Mouse (Mus musculus) lung, postnatal 0 days (tissue): ENCODE results near the gene B3gntl1. TPM values are rescaled to one million over a fixed set of nuclear protein-coding genes. Genes with fewer than 3 reads are reported as not detected.

Source experiments
- ATAC-seq: fragments of 200-750 bp; cut with Nextera tagmentation; 2 replicates; pipeline ENCODE4 v1.8.0; 2017; ENCODE audit warnings: moderate library complexity
- DNase-seq: peaks from one replicate; pipeline ENCODE4 v3.0.0-alpha.2; 2016; ENCODE audit warnings: low spot score
- H3K27ac ChIP-seq: fragments of 300-500 bp; sonication (generic); 2 replicates; pipeline ENCODE4 v1.5.1; 2014; ENCODE audit warnings: antibody characterized with exemption, mild to moderate bottlenecking, low read length, mixed read lengths
- H3K27me3 ChIP-seq: fragments of 300-500 bp; sonication (generic); replicated peaks from 2 replicates; pipeline ENCODE4 v1.6.1; 2014; ENCODE audit warnings: low read length, mixed read lengths; ENCODE audit not compliant: insufficient read depth
- H3K36me3 ChIP-seq: fragments of 300-500 bp; sonication (generic); 2 replicates; pipeline ENCODE4 v1.6.1; 2014; ENCODE audit warnings: low read length, mixed read lengths; ENCODE audit not compliant: insufficient read depth
- H3K4me1 ChIP-seq: fragments of 300-500 bp; sonication (generic); 2 replicates; pipeline ENCODE4 v1.6.1; 2014; ENCODE audit warnings: antibody characterized with exemption, low read depth, low read length, mixed read lengths; ENCODE audit not compliant: insufficient read depth
- H3K4me2 ChIP-seq: fragments of 300-500 bp; sonication (generic); replicated peaks from 2 replicates; pipeline ENCODE4 v1.6.1; 2014; ENCODE audit warnings: low read depth, mild to moderate bottlenecking, low read length, moderate library complexity, mixed read lengths
- H3K4me3 ChIP-seq: fragments of 300-500 bp; sonication (generic); 2 replicates; pipeline ENCODE4 v1.5.1; 2014; ENCODE audit warnings: low read depth, low read length
- H3K9ac ChIP-seq: fragments of 300-500 bp; sonication (generic); replicated peaks from 2 replicates; pipeline ENCODE4 v1.6.1; 2014; ENCODE audit warnings: low read depth, mild to moderate bottlenecking
- H3K9me3 ChIP-seq: fragments of 300-500 bp; sonication (generic); 2 replicates; pipeline ENCODE4 v1.6.1; 2016; ENCODE audit warnings: low read length, mixed read lengths
- CTCF ChIP-seq: IDR thresholded peaks from 2 replicates; pipeline ENCODE4 v1.5.1; 2016; ENCODE audit warnings: antibody characterized with exemption, mild to moderate bottlenecking
- EP300 ChIP-seq: IDR thresholded peaks from 2 replicates; pipeline ENCODE4 v1.6.1; 2016; ENCODE audit warnings: antibody characterized with exemption, mild to moderate bottlenecking, control low read depth
- WGBS: fragments of 180-500 bp; shearing (Covaris S2); extraction: QIAGEN DNeasy Blood & Tissue Kit; methylation state at CpG from one replicate; pipeline ENCODE4 v1.1.7; 2014; 5-methylcytosine and 5-hydroxymethylcytosine counted together
- polyA plus RNA-seq: library from polyadenylated mRNA; unstranded; fragments of >200 nt; fragmentation: Nextera tagmentation; extraction: Ambion mirVana; gene quantifications from 2 replicates; pipeline ENCODE4 v1.2.1, GENCODE M21; 2015

The B3gntl1 gene
- polyA plus RNA-seq, 1 experiment from 2014 or later, result 3.4 TPM

- H3K4me3 ChIP-seq, result no peak overlapping the region
- 0 out of 2 replicates have a peak overlapping the region, but pooled peaks have one; percentile 51 for H3K27ac ChIP-seq
- H3K9me3 ChIP-seq, result no peaks in the 10 kb centered on the region
- DNase-seq (peak; percentile 56), ATAC-seq (peak; percentile 62)
- no peak overlapping the region for H3K9ac ChIP-seq
- WGBS, result 70% methylated on average over 6 of the region's 6 CpGs
- no peaks in the 10 kb centered on the region for H3K27me3 ChIP-seq
- no peaks in the 10 kb centered on the region for H3K36me3 ChIP-seq
- no peaks in the 10 kb centered on the region for H3K4me1 ChIP-seq
- no peak overlapping the region for H3K4me2 ChIP-seq
- no peak for TF ChIP-seq CTCF
- TF ChIP-seq EP300, result no peak
These were observed 40.0 kb upstream of the B3gntl1 start for GRCm38 (mm10) chr11:121712987-121713386.

- Histone ChIP-seq H3K4me2 (no peak overlapping the region), H3K27me3 (no peaks in the 10 kb centered on the region), H3K27ac (no peak overlapping the region), H3K9me3 (no peaks in the 10 kb centered on the region), H3K36me3 (no peaks in the 10 kb centered on the region), H3K4me3 (no peak overlapping the region), H3K9ac (no peak overlapping the region), H3K4me1 (no peaks in the 10 kb centered on the region; the same call in 1 of the 2 replicates)
- no peak for DNase-seq
- WGBS, result 92% methylated on average over 5 of the region's 5 CpGs
- ATAC-seq, result no peak
- no peak for TF ChIP-seq CTCF
- TF ChIP-seq EP300, result no peak
These were observed 37.3 kb upstream of the B3gntl1 start for GRCm38 (mm10) chr11:121710245-121710644.

GRCm38 (mm10) chr11:121709278-121709677 is 36.3 kb upstream of the B3gntl1 start:
- DNase-seq, result no peak
- Histone ChIP-seq H3K27me3 (no peaks in the 10 kb centered on the region), H3K36me3 (no peaks in the 10 kb centered on the region), H3K9me3 (no peaks in the 10 kb centered on the region), H3K4me3 (no peak overlapping the region), H3K4me1 (no peaks in the 10 kb centered on the region; the same call in 1 of the 2 replicates), H3K9ac (no peak overlapping the region), H3K4me2 (no peak overlapping the region), H3K27ac (no peak overlapping the region)
- ATAC-seq, result no peak
- 44% methylated on average over 4 of the region's 4 CpGs for WGBS
- TF ChIP-seq EP300, result no peak
- no peak for TF ChIP-seq CTCF

GRCm38 (mm10) chr11:121706521-121707005 is 33.6 kb upstream of the B3gntl1 start:
- H3K36me3 ChIP-seq, result no peaks in the 10 kb centered on the region
- TF ChIP-seq EP300, result 0 out of 2 replicates have a peak, but pooled peaks have one; percentile 9
- TF ChIP-seq CTCF, result no peak
- H3K9me3 ChIP-seq, result no peaks in the 10 kb centered on the region
- DNase-seq (peak; percentile 75), ATAC-seq (no peak)
- H3K4me3 ChIP-seq, result no peak overlapping the region
- H3K27ac ChIP-seq, result no peak overlapping the region
- peaks cover 16% of the 10 kb centered on the region for H3K4me1 ChIP-seq
- no peak overlapping the region for H3K4me2 ChIP-seq
- no peaks in the 10 kb centered on the region for H3K27me3 ChIP-seq
- no peak overlapping the region for H3K9ac ChIP-seq
- WGBS, result 30% methylated on average over 7 of the region's 7 CpGs

GRCm38 (mm10) chr11:121703619-121704215 is 30.8 kb upstream of the B3gntl1 start:
- Histone ChIP-seq H3K4me1 (peaks cover 16% of the 10 kb centered on the region), H3K9me3 (no peaks in the 10 kb centered on the region), H3K4me2 (peak overlapping the region; percentile 99), H3K9ac (peak overlapping the region; percentile 53; the same call in 1 of the 2 replicates), H3K27me3 (no peaks in the 10 kb centered on the region), H3K27ac (0 out of 2 replicates have a peak overlapping the region, but pooled peaks have one; percentile 81), H3K36me3 (no peaks in the 10 kb centered on the region), H3K4me3 (peak overlapping the region; percentile 73)
- DNase-seq (no peak), ATAC-seq (no peak)
- TF ChIP-seq CTCF, result no peak
- no peak for TF ChIP-seq EP300
- 17% methylated on average over 16 of the region's 16 CpGs for WGBS

GRCm38 (mm10) chr11:121702895-121703618 is 30.1 kb upstream of the B3gntl1 start:
- under 1% methylated on average over 40 of the region's 40 CpGs for WGBS
- ATAC-seq (peak; percentile 28), DNase-seq (peak; percentile 86)
- Histone ChIP-seq H3K27ac (peak overlapping the region; percentile 81), H3K27me3 (no peaks in the 10 kb centered on the region), H3K4me1 (peaks cover 16% of the 10 kb centered on the region), H3K4me2 (peak overlapping the region; percentile 99), H3K36me3 (no peaks in the 10 kb centered on the region), H3K9me3 (no peaks in the 10 kb centered on the region), H3K4me3 (peak overlapping the region; percentile 73), H3K9ac (peak overlapping the region; percentile 53)
- TF ChIP-seq EP300 (no peak), CTCF (no peak)
